Mouse (Mus musculus): ENCODE data around the gene Serpinc1. TPM values are rescaled to one million over a fixed set of nuclear protein-coding genes. Genes with fewer than 3 reads are reported as not detected.

The Serpinc1 gene
- polyA plus RNA-seq, 1 experiment, result 0.19 TPM

GRCm38 (mm10) chr1:161038968-161039721, 60.8 kb downstream of the Serpinc1 start:
- Histone ChIP-seq H3K27ac (ENCODE audit: insufficient read depth, low read length) (no peak overlapping the region), H3K4me3 (ENCODE audit: insufficient read depth, low read length) (no peak overlapping the region), H3K4me1 (ENCODE audit: control insufficient read depth, insufficient read depth, low read length) (no peaks in the 10 kb centered on the region; the same call in 1 of the 2 replicates)
- peak; percentile 26; the same call in 1 of the 2 replicates for TF ChIP-seq POLR2A (IDR thresholded peaks at IDR 0.05; ENCODE audit: extremely low read depth, insufficient read depth, low read length)
- TF ChIP-seq CTCF (IDR thresholded peaks at IDR 0.05; ENCODE audit: extremely low read depth, insufficient read depth, low read length), result no peak

DNA sequence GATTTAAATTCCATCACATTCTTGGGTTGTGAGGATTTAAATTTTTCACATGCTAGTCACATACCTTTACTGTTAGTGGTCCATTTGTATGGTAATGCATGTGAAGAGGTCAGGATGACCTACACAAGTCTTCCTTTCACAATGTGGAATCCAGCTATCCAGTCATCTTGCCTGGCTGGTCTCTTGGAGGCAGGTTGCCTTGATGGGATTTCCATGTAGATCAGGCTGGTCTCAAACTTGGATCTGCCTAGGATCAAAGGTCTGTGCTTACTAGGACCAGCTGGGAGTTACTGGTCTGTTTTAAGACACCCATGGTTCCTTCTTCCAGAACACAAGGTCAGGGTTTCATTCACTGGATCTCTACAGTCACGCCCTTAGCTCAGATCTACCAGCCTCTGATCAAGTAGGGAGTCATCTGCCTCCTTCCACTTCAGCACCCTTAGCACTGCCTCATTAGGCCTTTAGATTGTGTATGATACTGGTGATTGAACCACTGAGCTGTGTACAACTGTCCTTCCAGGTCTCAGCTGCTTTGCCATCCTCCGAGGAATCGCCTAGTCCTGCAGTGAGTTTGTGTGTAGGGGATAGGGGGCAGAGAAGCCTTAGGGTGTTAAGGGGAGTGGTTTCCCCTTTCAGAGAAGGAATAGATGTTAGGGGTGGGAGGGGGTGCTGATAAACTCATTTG, 61.5 kb downstream of the Serpinc1 start:
- H3K27ac ChIP-seq (ENCODE audit: insufficient read depth, low read length), result no peak overlapping the region
- TF ChIP-seq CTCF (IDR thresholded peaks at IDR 0.05; ENCODE audit: extremely low read depth, insufficient read depth, low read length) (no peak), POLR2A (IDR thresholded peaks at IDR 0.05; ENCODE audit: extremely low read depth, insufficient read depth, low read length) (no peak; the same call in 1 of the 2 replicates)

GRCm38 (mm10) chr1:161040426-161040770, 62.0 kb downstream of the Serpinc1 start:
- no peak for TF ChIP-seq POLR2A (IDR thresholded peaks at IDR 0.05; ENCODE audit: extremely low read depth, insufficient read depth, low read length)
- TF ChIP-seq CTCF (IDR thresholded peaks at IDR 0.05; ENCODE audit: extremely low read depth, insufficient read depth, low read length), result no peak
- Histone ChIP-seq H3K27ac (ENCODE audit: insufficient read depth, low read length) (no peak overlapping the region), H3K4me3 (ENCODE audit: insufficient read depth, low read length) (no peak overlapping the region), H3K4me1 (ENCODE audit: control insufficient read depth, insufficient read depth, low read length) (no peaks in the 10 kb centered on the region; the same call in 1 of the 2 replicates)

More for the DNA sequence above, 61.5 kb downstream of the Serpinc1 start:
- H3K4me1 ChIP-seq (ENCODE audit: control insufficient read depth, insufficient read depth, low read length), result no peaks in the 10 kb centered on the region; the same call in 1 of the 2 replicates
- H3K4me3 ChIP-seq (ENCODE audit: insufficient read depth, low read length), result no peak overlapping the region

GRCm38 (mm10) chr1:161040855-161041254, 62.5 kb downstream of the Serpinc1 start:
- H3K27ac ChIP-seq (ENCODE audit: insufficient read depth, low read length), result no peak overlapping the region
- H3K4me3 ChIP-seq (ENCODE audit: insufficient read depth, low read length), result no peak overlapping the region
- TF ChIP-seq CTCF (IDR thresholded peaks at IDR 0.05; ENCODE audit: extremely low read depth, insufficient read depth, low read length) (no peak), POLR2A (IDR thresholded peaks at IDR 0.05; ENCODE audit: extremely low read depth, insufficient read depth, low read length) (no peak)
- no peaks in the 10 kb centered on the region; the same call in 1 of the 2 replicates for H3K4me1 ChIP-seq (ENCODE audit: control insufficient read depth, insufficient read depth, low read length)

DNA sequence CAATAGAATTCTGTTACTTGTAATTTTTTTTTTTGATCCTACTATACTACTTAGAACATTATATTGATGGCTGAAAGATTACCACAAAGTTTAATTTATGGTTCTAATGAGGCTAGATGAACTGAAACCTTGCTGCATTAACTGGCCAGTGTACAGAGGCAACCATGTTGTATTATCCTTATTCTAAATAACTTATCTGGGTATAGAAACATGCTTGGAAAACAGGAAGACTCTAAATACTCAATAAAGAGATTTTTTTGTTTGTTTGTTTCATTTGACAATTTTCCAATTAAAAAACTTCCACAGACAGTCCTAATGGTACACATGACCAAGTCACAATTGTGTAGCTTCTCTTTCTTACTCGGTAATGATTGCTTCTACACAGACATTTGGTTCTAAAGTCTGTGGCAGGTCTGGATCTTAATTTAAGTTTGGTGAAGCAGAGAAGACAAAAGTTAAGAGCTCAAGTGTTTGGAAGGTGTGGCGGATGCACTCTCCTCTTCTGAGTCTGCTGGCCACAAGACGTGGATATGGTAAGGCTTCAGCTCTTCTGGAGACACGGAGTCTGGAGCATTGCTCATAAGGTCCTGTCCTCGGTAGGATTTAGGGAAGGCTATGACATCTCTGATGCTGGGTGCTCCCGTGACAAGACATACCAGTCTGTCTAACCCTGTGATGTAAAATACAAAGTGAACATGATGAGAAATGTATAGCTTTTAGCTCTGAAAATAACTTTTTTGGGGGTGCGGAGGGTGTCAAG, 63.1 kb downstream of the Serpinc1 start:
- TF ChIP-seq CTCF (IDR thresholded peaks at IDR 0.05; ENCODE audit: extremely low read depth, insufficient read depth, low read length) (no peak), POLR2A (IDR thresholded peaks at IDR 0.05; ENCODE audit: extremely low read depth, insufficient read depth, low read length) (no peak)
- Histone ChIP-seq H3K27ac (ENCODE audit: insufficient read depth, low read length) (no peak overlapping the region), H3K4me1 (ENCODE audit: control insufficient read depth, insufficient read depth, low read length) (no peaks in the 10 kb centered on the region; the same call in 1 of the 2 replicates), H3K4me3 (ENCODE audit: insufficient read depth, low read length) (no peak overlapping the region)

GRCm38 (mm10) chr1:161046972-161047371, 68.6 kb downstream of the Serpinc1 start:
- Histone ChIP-seq H3K27ac (ENCODE audit: insufficient read depth, low read length) (no peak overlapping the region), H3K4me3 (ENCODE audit: insufficient read depth, low read length) (no peak overlapping the region), H3K4me1 (ENCODE audit: control insufficient read depth, insufficient read depth, low read length) (no peaks in the 10 kb centered on the region; the same call in 1 of the 2 replicates)
- TF ChIP-seq POLR2A (IDR thresholded peaks at IDR 0.05; ENCODE audit: extremely low read depth, insufficient read depth, low read length), result no peak
- TF ChIP-seq CTCF (IDR thresholded peaks at IDR 0.05; ENCODE audit: extremely low read depth, insufficient read depth, low read length), result no peak

Other genes with a start within 250 kb of the Serpinc1 start
- 65.2 and 68.0 TPM in 2 replicates for gene Rabgap1l, start 185.4 kb upstream of the Serpinc1 start, polyA plus RNA-seq (2012; rRNA removed)
- 9.9 and 10.8 TPM in 2 replicates for gene Rc3h1, start 72.2 kb upstream of the Serpinc1 start, polyA plus RNA-seq (2012; rRNA removed)
- 4.8 and 5.1 TPM in 2 replicates for gene Zbtb37, start 56.3 kb downstream of the Serpinc1 start, polyA plus RNA-seq (2012; rRNA removed)
- gene Dars2, start 92.1 kb downstream of the Serpinc1 start, polyA plus RNA-seq (2012; rRNA removed), result 25.0 and 26.2 TPM in 2 replicates
- 0.98 and 1.7 TPM in 2 replicates for gene Cenpl, start 92.1 kb downstream of the Serpinc1 start, polyA plus RNA-seq (2012; rRNA removed)
- 13.4 and 14.1 TPM in 2 replicates for gene Klhl20, start 152.9 kb downstream of the Serpinc1 start, polyA plus RNA-seq (2012; rRNA removed)
- gene Ankrd45, start 164.1 kb downstream of the Serpinc1 start, polyA plus RNA-seq (2012; rRNA removed), result 38.5 and 41.3 TPM in 2 replicates
- not detected in 2 replicates for gene Tex50, start 180.7 kb downstream of the Serpinc1 start, polyA plus RNA-seq (2012; rRNA removed)